Mouse (Mus musculus) limb, embryonic 11.5 days (tissue): Measurements from ENCODE around the gene Wdpcp. TPM values are rescaled to one million over a fixed set of nuclear protein-coding genes. Genes with fewer than 3 reads are reported as not detected.

Source experiments
- ATAC-seq: fragments of 200-750 bp; cut with Nextera tagmentation; 2 replicates; pipeline ENCODE4 v1.8.0; 2017; ENCODE audit warnings: low read depth; ENCODE audit not compliant: insufficient number of reproducible peaks, low FRiP score, low TSS enrichment
- DNase-seq: peaks from one replicate; pipeline ENCODE4 v3.0.0-alpha.2; 2015; ENCODE audit warnings: low spot score
- H3K27ac ChIP-seq: fragments of 300-500 bp; sonication (generic); replicated peaks from 2 replicates; pipeline ENCODE4 v1.5.1; 2014; ENCODE audit warnings: low read depth, mild to moderate bottlenecking, low read length
- H3K27me3 ChIP-seq: fragments of 300-500 bp; sonication (generic); 2 replicates; pipeline ENCODE4 v1.6.1; 2014; ENCODE audit warnings: mild to moderate bottlenecking, low read length, mixed read lengths; ENCODE audit not compliant: control insufficient read depth, insufficient read depth
- H3K36me3 ChIP-seq: fragments of 300-500 bp; sonication (generic); 2 replicates; pipeline ENCODE4 v1.6.1; 2014; ENCODE audit warnings: mild to moderate bottlenecking, low read length, moderate library complexity, mixed read lengths; ENCODE audit not compliant: control insufficient read depth, insufficient read depth
- H3K4me1 ChIP-seq: fragments of 300-500 bp; sonication (generic); 2 replicates; pipeline ENCODE4 v1.6.1; 2014; ENCODE audit warnings: low read length, mixed read lengths; ENCODE audit not compliant: control insufficient read depth, insufficient read depth
- H3K4me2 ChIP-seq: fragments of 300-500 bp; sonication (generic); 2 replicates; pipeline ENCODE4 v1.6.1; 2014; ENCODE audit warnings: low read depth, mild to moderate bottlenecking, moderate library complexity; ENCODE audit not compliant: severe bottlenecking
- H3K4me3 ChIP-seq: fragments of 300-500 bp; sonication (generic); 2 replicates; pipeline ENCODE4 v1.5.1; 2014; ENCODE audit warnings: low read depth, low read length
- H3K9ac ChIP-seq: fragments of 300-500 bp; sonication (generic); 2 replicates; pipeline ENCODE4 v1.6.1; 2014; ENCODE audit warnings: mild to moderate bottlenecking, low read length
- H3K9me3 ChIP-seq: fragments of 300-500 bp; sonication (generic); 2 replicates; pipeline ENCODE4 v1.6.1; 2016; ENCODE audit warnings: low read length; ENCODE audit not compliant: control insufficient read depth
- WGBS: fragments of 180-500 bp; shearing (Covaris S2); extraction: QIAGEN DNeasy Blood & Tissue Kit; methylation state at CpG from one replicate; pipeline ENCODE4 v1.1.7; 2014; 5-methylcytosine and 5-hydroxymethylcytosine counted together
- polyA plus RNA-seq: library from polyadenylated mRNA; unstranded; fragments of >200 nt; fragmentation: Nextera tagmentation; extraction: Ambion mirVana; gene quantifications from 2 replicates; pipeline ENCODE4 v1.2.1, GENCODE M21; 2014

Gene Wdpcp
- polyA plus RNA-seq, 1 experiment from 2014 or later, result 7.5 TPM

- Histone ChIP-seq H3K27ac (no peak overlapping the region), H3K27me3 (no peaks in the 10 kb centered on the region), H3K4me1 (no peaks in the 10 kb centered on the region), H3K9me3 (no peaks in the 10 kb centered on the region), H3K36me3 (no peaks in the 10 kb centered on the region), H3K9ac (no peak overlapping the region), H3K4me3 (no peak overlapping the region), H3K4me2 (no peak overlapping the region)
- WGBS, result 65% methylated on average over 5 of the region's 5 CpGs
- DNase-seq (no peak), ATAC-seq (no peak)
Observed at GRCm38 (mm10) chr11:21729056-21729455, 157.0 kb downstream of the Wdpcp start.

DNA sequence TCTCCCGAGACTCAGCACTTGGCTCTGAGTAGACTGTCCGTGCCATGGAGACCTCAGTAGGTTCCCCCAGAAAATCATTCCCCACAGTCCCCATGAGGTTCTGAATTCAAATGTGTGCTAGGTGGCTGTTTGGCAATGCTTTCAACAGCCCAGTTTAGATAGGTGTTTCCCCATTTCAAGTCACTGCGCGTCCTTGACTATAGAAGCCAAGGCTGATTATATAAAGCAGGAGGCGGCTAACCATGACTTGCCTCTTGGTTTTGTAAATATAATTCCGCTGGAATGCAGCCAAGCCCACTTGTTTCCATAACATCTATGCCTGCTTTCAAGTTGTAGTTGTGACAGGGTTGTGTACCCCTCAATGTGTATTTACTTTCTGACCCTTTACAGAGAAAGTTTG is 157.9 kb downstream of the Wdpcp start:
- Histone ChIP-seq H3K9me3 (no peaks in the 10 kb centered on the region), H3K4me1 (no peaks in the 10 kb centered on the region), H3K36me3 (no peaks in the 10 kb centered on the region), H3K27ac (no peak overlapping the region), H3K4me3 (no peak overlapping the region), H3K9ac (no peak overlapping the region), H3K4me2 (no peak overlapping the region), H3K27me3 (no peaks in the 10 kb centered on the region)
- WGBS, result 94% methylated on average over 6 of the region's 6 CpGs
- DNase-seq, result no peak
- no peak for ATAC-seq

DNA sequence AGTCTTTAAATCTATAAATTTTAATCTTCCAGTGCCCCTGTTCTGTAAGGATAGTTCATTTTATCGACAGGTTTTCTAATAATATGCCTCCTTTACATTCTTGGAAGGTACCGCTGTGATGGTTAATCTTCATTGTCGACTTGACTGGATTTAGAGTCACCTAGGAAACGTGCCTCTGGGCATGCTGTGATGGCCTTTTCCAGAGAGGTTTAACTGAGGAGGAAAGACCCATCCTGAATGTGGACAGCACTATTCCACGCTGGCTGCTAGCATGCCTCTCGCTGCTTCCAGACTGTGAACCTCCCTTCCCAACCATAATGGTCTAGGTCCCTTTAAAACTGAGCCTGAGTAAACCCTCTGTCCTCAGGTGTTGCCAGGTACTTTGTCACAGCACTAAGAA is 163.2 kb downstream of the Wdpcp start:
- H3K27me3 ChIP-seq, result no peaks in the 10 kb centered on the region
- no peak overlapping the region for H3K4me2 ChIP-seq
- H3K4me3 ChIP-seq, result no peak overlapping the region
- H3K36me3 ChIP-seq, result no peaks in the 10 kb centered on the region
- 69% methylated on average over 6 of the region's 6 CpGs for WGBS
- no peaks in the 10 kb centered on the region for H3K4me1 ChIP-seq
- no peak for ATAC-seq
- no peak overlapping the region for H3K27ac ChIP-seq
- DNase-seq, result no peak
- H3K9ac ChIP-seq, result no peak overlapping the region
- no peaks in the 10 kb centered on the region for H3K9me3 ChIP-seq

- H3K27me3 ChIP-seq, result no peaks in the 10 kb centered on the region
- no peak overlapping the region for H3K9ac ChIP-seq
- no peak for DNase-seq
- no peaks in the 10 kb centered on the region for H3K4me1 ChIP-seq
- ATAC-seq, result no peak
- no peaks in the 10 kb centered on the region for H3K9me3 ChIP-seq
- WGBS, result 74% methylated on average over 4 of the region's 4 CpGs
- no peak overlapping the region for H3K4me3 ChIP-seq
- H3K4me2 ChIP-seq, result no peak overlapping the region
- no peak overlapping the region for H3K27ac ChIP-seq
- no peaks in the 10 kb centered on the region for H3K36me3 ChIP-seq
Observed at GRCm38 (mm10) chr11:21749487-21749886, 177.5 kb downstream of the Wdpcp start.

DNA sequence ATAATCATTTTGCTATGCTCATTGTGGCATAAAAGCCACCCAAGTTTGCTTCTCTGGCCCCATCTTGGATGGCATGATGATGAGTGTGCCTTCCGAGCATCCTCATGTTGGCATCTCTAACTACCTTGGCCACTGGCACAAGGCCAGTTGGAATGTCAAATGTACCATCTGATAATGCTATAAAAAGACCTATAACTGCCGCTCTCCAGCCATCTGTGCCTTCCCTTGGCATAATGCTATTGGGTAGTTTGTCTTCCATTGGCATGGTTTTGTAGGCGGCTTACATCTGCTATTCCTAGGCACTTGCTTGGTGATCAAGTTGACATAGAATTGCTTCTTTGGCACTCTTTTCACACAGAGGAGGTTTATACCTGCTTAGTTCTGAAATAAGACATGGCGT is 191.2 kb downstream of the Wdpcp start:
- no peak overlapping the region for H3K4me2 ChIP-seq
- WGBS, result 91% methylated on average over 4 of the region's 4 CpGs

DNA sequence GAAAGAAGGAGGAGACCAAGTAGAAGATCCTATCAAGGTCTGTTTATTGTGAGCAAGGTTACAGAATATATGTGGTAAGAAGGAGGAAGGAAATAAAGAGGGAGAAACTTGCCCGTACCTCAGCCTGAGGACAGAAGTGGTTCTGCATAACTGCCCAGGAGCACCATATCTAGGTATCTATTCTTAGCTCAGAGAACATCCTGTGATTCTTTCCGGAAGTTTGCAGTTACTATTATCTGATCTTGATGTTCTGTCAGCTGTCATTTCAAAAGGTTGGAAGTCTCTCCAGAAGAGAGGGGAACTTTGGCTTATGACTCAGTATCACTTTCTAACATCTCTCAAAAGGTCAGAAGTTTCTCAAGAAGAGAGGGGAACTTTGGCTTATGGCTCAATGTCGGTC is 216.8 kb downstream of the Wdpcp start:
- DNase-seq (no peak), ATAC-seq (no peak)
- 90% methylated on average over 3 of the region's 3 CpGs for WGBS
- Histone ChIP-seq H3K36me3 (no peaks in the 10 kb centered on the region), H3K9ac (no peak overlapping the region), H3K4me1 (no peaks in the 10 kb centered on the region), H3K27ac (no peak overlapping the region), H3K4me2 (no peak overlapping the region), H3K9me3 (no peaks in the 10 kb centered on the region), H3K4me3 (no peak overlapping the region), H3K27me3 (no peaks in the 10 kb centered on the region)

More for the DNA sequence above, 191.2 kb downstream of the Wdpcp start:
- H3K9ac ChIP-seq, result no peak overlapping the region
- no peak overlapping the region for H3K4me3 ChIP-seq
- no peaks in the 10 kb centered on the region for H3K4me1 ChIP-seq
- H3K27ac ChIP-seq, result no peak overlapping the region
- H3K9me3 ChIP-seq, result no peaks in the 10 kb centered on the region
- ATAC-seq (no peak), DNase-seq (no peak)
- no peaks in the 10 kb centered on the region for H3K36me3 ChIP-seq
- no peaks in the 10 kb centered on the region for H3K27me3 ChIP-seq

DNA sequence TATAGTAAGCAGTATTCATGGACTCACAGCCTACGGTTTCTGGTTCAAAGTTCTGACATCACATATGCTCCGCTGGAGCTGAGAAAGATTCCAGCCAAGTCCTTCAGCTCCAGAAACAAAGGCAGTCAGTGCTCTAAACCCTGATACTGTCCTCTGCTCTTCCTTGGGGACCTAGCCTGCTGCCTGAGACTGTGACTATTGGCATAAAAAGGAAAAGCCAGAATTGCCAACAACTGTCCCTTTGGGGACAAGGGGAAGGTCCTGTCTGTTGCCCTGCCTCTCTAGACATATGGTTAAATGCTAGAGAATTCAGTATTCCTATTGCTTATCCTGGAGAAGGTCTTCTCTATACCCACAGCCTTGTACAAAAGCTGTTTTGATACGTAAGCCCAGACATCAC is 252.9 kb downstream of the Wdpcp start:
- Histone ChIP-seq H3K9me3 (no peaks in the 10 kb centered on the region), H3K36me3 (no peaks in the 10 kb centered on the region), H3K4me1 (no peaks in the 10 kb centered on the region), H3K27ac (no peak overlapping the region), H3K27me3 (no peaks in the 10 kb centered on the region), H3K4me3 (no peak overlapping the region), H3K4me2 (no peak overlapping the region), H3K9ac (no peak overlapping the region)
- DNase-seq (no peak), ATAC-seq (no peak)
- 96% methylated on average over 3 of the region's 3 CpGs for WGBS

DNA sequence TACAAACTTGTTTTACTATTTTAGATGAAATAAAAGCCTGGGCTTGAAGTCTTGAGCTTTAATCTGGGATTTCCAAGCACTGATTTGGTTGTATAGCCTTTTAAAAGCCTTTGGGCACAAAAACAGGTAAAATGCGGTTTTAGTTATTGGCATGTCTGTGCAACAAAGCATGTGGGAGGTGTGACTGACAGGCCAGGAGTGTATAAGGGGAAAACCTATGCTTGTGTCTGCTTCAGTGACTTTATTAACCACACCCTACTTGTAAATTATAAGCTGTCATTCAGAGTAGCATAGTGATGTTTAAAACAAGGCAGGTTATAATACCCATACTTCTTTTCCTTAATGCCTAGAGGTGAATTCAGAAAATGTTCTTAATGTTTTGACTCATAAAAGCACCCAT is 254.5 kb downstream of the Wdpcp start:
- DNase-seq, result no peak
- Histone ChIP-seq H3K4me2 (no peak overlapping the region), H3K9ac (no peak overlapping the region), H3K4me3 (no peak overlapping the region), H3K27me3 (no peaks in the 10 kb centered on the region), H3K9me3 (no peaks in the 10 kb centered on the region), H3K27ac (no peak overlapping the region), H3K4me1 (no peaks in the 10 kb centered on the region), H3K36me3 (no peaks in the 10 kb centered on the region)
- no peak for ATAC-seq
- WGBS, result 69% methylated on average over 1 of the region's 1 CpGs

GRCm38 (mm10) chr11:21847040-21847439 is 275.0 kb downstream of the Wdpcp start:
- Histone ChIP-seq H3K27me3 (no peaks in the 10 kb centered on the region), H3K4me3 (no peak overlapping the region), H3K9ac (no peak overlapping the region), H3K36me3 (no peaks in the 10 kb centered on the region), H3K4me2 (no peak overlapping the region), H3K4me1 (no peaks in the 10 kb centered on the region), H3K27ac (no peak overlapping the region), H3K9me3 (no peaks in the 10 kb centered on the region)
- DNase-seq (no peak), ATAC-seq (no peak)
- WGBS, result 100% methylated on average over 2 of the region's 2 CpGs
